Mouse (Mus musculus) liver, postnatal 0 days (tissue): ENCODE measurements around the gene Stat5b.

Experiments
- CTCF ChIP-seq: sonication (generic); IDR thresholded peaks from 2 replicates; pipeline ENCODE4 v1.5.1; 2016; ENCODE audit warnings: antibody characterized with exemption, low read depth
- EP300 ChIP-seq: IDR thresholded peaks from 2 replicates; pipeline ENCODE4 v1.6.1; 2016; ENCODE audit warnings: antibody characterized with exemption, low read depth, mild to moderate bottlenecking

DNA sequence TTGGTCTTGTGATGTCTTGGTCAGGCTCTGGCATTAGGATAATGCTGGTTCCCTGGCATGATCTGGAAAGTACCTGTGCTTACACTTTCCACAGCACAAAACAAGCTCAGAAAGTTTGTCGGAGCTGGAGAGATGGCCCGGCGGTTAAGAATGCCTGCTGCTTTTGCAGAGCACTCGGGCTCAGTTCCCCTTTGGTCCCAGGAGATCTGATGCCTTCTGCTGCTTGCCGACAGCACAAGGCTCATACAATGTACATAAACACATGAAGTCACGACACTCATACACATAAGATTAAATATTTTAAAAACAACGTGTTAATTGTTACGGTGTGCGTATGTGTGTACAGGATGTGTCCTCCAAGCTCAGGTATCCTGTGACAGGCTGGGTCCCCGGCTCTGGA, 74.6 kb downstream of the Stat5b start:
- TF ChIP-seq EP300 (no peak), CTCF (no peak)
